Mouse (Mus musculus) ES-Bruce4 (cell line): ENCODE measurements around the gene Irf1. TPM values are rescaled to one million over a fixed set of nuclear protein-coding genes. Genes with fewer than 3 reads are reported as not detected.

Experiments used
- H3K27ac ChIP-seq: 2 replicates; pipeline ENCODE4 v1.5.1; 2012; ENCODE audit warnings: low read length, inconsistent platforms; ENCODE audit not compliant: insufficient read depth
- H3K27me3 ChIP-seq: 2 replicates; pipeline ENCODE4 v1.6.1; 2012; ENCODE audit warnings: mild to moderate bottlenecking, low read length, inconsistent platforms; ENCODE audit not compliant: control insufficient read depth, poor library complexity, insufficient read depth, severe bottlenecking
- H3K36me3 ChIP-seq: 2 replicates; pipeline ENCODE4 v1.6.1; 2012; ENCODE audit warnings: inconsistent platforms, mild to moderate bottlenecking, low read length, moderate library complexity; ENCODE audit not compliant: control insufficient read depth, poor library complexity, insufficient read depth, severe bottlenecking
- H3K4me1 ChIP-seq: one replicate; pipeline ENCODE4 v1.8.1; 2011; ENCODE audit warnings: low read length; ENCODE audit not compliant: control insufficient read depth, insufficient read depth
- H3K4me3 ChIP-seq: 2 replicates; pipeline ENCODE4 v1.5.1; 2011; ENCODE audit warnings: low read depth, mild to moderate bottlenecking, low read length
- H3K9ac ChIP-seq: 2 replicates; pipeline ENCODE4 v1.6.1; 2012; ENCODE audit warnings: low read depth, mild to moderate bottlenecking, inconsistent platforms; ENCODE audit not compliant: poor library complexity, severe bottlenecking
- H3K9me3 ChIP-seq: replicated peaks from 2 replicates; pipeline ENCODE4 v1.6.1; 2012; ENCODE audit warnings: mild to moderate bottlenecking, low read length, inconsistent platforms; ENCODE audit not compliant: control insufficient read depth, poor library complexity, insufficient read depth, severe bottlenecking
- CTCF ChIP-seq: IDR thresholded peaks from one replicate; pipeline ENCODE4 v1.8.1; 2011; ENCODE audit warnings: low read depth, low read length
- EP300 ChIP-seq: IDR thresholded peaks from 2 replicates; pipeline ENCODE4 v1.6.1; 2011; ENCODE audit warnings: low read depth, low read length; ENCODE audit not compliant: insufficient read depth
- POLR2A ChIP-seq: IDR thresholded peaks from one replicate; pipeline ENCODE4 v1.8.1; 2011; ENCODE audit warnings: low read length; ENCODE audit not compliant: insufficient read depth
- polyA plus RNA-seq: library from polyadenylated mRNA; stranded (reverse); fragments of >200 nt; gene quantifications from 2 replicates; pipeline ENCODE4 v1.2.4, GENCODE M21; 2011; ENCODE audit warnings: low read depth; ENCODE audit not compliant: missing spikeins, insufficient read depth, insufficient read length

The Irf1 gene
- polyA plus RNA-seq, 1 experiment = 75.7 TPM

DNA sequence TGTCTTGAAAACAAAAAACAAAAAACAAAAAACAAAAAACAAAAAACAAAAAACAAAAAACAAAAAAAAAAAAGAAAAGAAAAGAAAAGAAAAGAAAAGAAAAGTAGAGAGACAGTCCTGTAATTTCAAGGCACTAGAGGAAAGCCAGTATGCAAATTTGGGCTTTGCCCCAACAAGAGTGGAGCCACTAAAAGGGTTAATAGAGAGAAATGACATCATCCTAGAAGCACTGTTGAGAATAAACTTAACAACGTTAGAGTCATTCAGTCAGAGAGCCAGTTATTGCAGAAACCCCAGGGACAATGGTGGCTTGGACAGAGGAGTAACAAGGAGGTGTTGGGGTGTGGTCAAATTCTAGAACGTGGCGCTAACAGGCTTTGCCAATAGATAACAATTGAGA is 45.0 kb downstream of the Irf1 start:
- H3K4me1 ChIP-seq = no peaks in the 10 kb centered on the region
- H3K27ac ChIP-seq = no peak overlapping the region
- no peak overlapping the region for H3K4me3 ChIP-seq
- H3K9ac ChIP-seq = no peak overlapping the region
- H3K27me3 ChIP-seq = no peaks in the 10 kb centered on the region
- H3K36me3 ChIP-seq = no peaks in the 10 kb centered on the region
- TF ChIP-seq CTCF (no peak), POLR2A (no peak), EP300 (no peak)
- no peaks in the 10 kb centered on the region for H3K9me3 ChIP-seq

DNA sequence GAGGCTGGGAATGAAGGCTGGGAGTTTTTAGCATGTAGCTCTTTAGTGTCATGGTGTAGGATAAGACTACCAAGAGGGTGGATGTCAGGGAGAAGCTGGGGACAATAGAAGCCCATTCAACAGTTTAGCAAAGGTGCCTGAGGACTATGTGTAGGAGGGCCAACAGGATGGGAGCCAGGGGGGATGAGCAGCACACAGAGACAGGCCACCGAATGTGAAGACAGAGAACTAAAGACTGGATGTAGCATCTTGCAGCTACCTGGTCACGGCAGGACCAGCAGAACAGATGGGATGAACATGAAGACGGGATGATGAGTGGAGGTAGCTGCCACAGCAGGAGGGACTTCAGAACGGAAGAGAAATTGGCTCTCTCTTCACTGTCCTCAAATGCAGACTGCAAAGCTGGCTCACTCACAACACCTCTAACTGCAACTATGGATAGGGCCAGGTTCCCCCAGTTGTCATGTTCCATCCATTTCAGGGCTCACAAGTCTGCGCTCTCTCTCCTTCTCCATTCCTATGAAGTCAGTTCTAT is 47.1 kb downstream of the Irf1 start:
- H3K27me3 ChIP-seq = no peaks in the 10 kb centered on the region
- H3K9me3 ChIP-seq = no peaks in the 10 kb centered on the region
- H3K4me1 ChIP-seq = no peaks in the 10 kb centered on the region
- no peaks in the 10 kb centered on the region for H3K36me3 ChIP-seq
- H3K4me3 ChIP-seq = no peak overlapping the region
- H3K27ac ChIP-seq = no peak overlapping the region
- no peak overlapping the region for H3K9ac ChIP-seq
- no peak for TF ChIP-seq EP300
- no peak for TF ChIP-seq CTCF
- no peak for TF ChIP-seq POLR2A

DNA sequence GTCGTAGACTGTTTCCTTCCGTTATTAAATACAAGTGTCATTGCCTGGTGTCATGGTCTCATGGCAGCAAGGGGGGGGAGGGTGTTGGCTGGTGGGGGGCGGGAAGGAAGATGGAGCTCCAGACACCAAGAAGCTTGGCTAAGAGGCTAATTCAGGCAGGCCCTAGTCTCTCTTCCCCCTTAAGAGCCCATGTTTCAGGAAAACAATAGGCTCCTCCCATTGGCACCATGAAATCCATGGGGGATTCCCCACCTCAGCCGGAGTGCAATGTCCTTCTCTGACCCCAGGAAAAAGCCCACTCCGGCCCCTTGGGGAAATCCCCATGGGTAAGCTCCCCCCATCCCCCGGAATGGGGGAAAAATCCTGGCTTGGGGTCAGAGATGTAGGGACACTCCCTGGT is 49.0 kb downstream of the Irf1 start:
- no peaks in the 10 kb centered on the region for H3K27me3 ChIP-seq
- no peaks in the 10 kb centered on the region for H3K36me3 ChIP-seq
- TF ChIP-seq EP300 = no peak
- TF ChIP-seq CTCF = no peak
- TF ChIP-seq POLR2A = no peak
- H3K9ac ChIP-seq = no peak overlapping the region
- no peak overlapping the region for H3K27ac ChIP-seq
- H3K9me3 ChIP-seq = no peaks in the 10 kb centered on the region
- H3K4me3 ChIP-seq = no peak overlapping the region
- H3K4me1 ChIP-seq = no peaks in the 10 kb centered on the region

DNA sequence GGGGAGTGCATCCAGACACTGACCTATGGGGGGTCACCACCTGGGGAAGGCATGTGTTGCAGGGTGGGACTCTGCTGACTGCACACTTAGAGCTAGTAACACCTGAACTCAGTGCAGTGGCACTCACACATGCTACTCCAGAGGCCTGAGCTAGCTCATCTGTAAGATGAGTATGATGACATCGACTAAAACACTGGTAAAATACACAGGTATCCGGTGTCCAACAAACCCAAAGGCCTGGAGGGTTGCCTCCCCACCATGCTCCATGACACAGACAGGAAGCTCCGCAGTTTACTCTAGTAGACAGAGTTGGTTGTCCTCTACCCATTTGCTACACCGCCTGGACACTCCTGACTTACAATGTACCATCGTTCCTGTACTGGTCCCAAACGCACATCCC is 49.7 kb downstream of the Irf1 start:
- no peaks in the 10 kb centered on the region for H3K36me3 ChIP-seq
- no peak overlapping the region for H3K27ac ChIP-seq
- H3K9me3 ChIP-seq = no peaks in the 10 kb centered on the region
- H3K27me3 ChIP-seq = no peaks in the 10 kb centered on the region
- H3K4me3 ChIP-seq = no peak overlapping the region
- H3K4me1 ChIP-seq = no peaks in the 10 kb centered on the region
- TF ChIP-seq CTCF = no peak
- no peak for TF ChIP-seq EP300
- TF ChIP-seq POLR2A = no peak
- H3K9ac ChIP-seq = no peak overlapping the region

DNA sequence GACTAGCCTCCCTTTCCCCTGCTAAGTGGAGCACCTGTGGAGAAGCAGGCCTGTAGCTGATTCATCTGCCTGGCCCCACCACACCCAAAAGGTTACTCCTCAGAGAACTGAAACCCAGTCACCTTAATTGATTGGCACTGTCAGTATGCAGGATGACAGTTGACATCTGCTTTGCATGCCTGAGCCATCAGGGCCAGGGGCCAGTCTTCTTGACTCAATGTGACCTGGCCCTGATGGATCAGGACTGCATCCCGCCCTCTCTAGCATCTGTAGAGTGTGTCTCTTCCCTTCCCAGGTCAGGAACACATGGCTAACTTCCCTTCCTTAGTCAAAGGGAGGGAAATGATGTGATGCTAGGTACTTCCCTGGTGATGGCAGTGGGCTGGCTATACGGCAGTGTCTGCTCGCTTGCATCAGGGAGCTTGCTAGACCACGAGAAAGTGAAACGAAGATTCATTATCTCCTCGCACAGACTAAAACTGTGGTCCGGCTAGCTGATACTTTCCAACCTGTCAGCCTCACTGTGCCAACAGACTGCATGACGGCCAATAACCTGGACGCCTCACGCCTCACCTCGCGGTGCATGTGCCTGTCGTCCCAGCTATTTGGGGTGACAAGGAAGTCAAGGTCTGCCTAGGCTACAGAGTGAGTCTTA is 50.8 kb downstream of the Irf1 start:
- no peaks in the 10 kb centered on the region for H3K4me1 ChIP-seq
- no peak overlapping the region for H3K4me3 ChIP-seq
- no peaks in the 10 kb centered on the region for H3K36me3 ChIP-seq
- H3K27me3 ChIP-seq = no peaks in the 10 kb centered on the region
- TF ChIP-seq CTCF (no peak), EP300 (no peak), POLR2A (no peak)
- no peak overlapping the region for H3K27ac ChIP-seq
- no peak overlapping the region for H3K9ac ChIP-seq
- no peaks in the 10 kb centered on the region for H3K9me3 ChIP-seq

DNA sequence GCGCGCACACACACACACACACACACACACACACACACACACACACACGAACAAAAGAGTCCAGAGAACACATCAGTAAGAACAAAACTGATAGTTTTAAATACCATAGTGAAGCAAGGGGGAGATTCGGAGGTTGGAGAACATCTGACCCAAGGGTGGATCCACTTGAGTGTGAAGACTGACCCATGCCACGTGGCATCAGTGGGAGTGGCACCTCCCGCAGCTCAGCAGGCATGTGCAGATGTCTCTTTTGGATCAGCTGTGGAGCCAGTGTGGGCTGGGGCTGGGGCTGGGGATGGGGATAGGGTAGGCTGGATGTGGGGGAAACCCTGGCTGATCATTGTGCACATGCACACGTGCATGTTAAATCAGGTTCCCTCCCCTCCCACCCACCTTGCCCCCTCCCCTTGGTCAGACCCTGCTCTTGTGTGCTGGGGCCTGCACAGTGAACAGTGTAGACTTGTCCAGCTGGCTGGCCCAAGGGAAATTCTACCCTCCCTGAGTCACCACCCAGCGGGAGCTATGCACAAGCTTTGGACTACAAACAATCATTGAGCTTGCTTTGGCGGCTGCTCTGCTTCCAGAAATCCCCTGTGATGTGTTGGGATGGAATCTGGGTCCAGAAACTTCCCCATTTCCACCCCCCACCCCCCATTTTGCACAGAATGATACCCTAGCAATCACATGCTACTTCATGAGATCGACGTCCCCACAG is 51.6 kb downstream of the Irf1 start:
- no peaks in the 10 kb centered on the region for H3K9me3 ChIP-seq
- TF ChIP-seq EP300 (no peak), POLR2A (no peak), CTCF (no peak)

More for the DNA sequence above, 51.6 kb downstream of the Irf1 start:
- H3K36me3 ChIP-seq = no peaks in the 10 kb centered on the region
- H3K4me3 ChIP-seq = no peak overlapping the region
- H3K27ac ChIP-seq = no peak overlapping the region
- H3K27me3 ChIP-seq = no peaks in the 10 kb centered on the region
- no peak overlapping the region for H3K9ac ChIP-seq
- no peaks in the 10 kb centered on the region for H3K4me1 ChIP-seq
